Mouse (Mus musculus) liver, embryonic 15.5 days (tissue): ENCODE data around the gene Pgpep1. TPM values are rescaled to one million over a fixed set of nuclear protein-coding genes. Genes with fewer than 3 reads are reported as not detected.

Experiments
- ATAC-seq: fragments of 200-750 bp; cut with Nextera tagmentation; 2 replicates; pipeline ENCODE4 v1.8.0; 2017; ENCODE audit warnings: moderate number of reproducible peaks, mild to moderate bottlenecking, moderate library complexity; ENCODE audit not compliant: insufficient read depth
- H3K27ac ChIP-seq: fragments of 300-500 bp; sonication (generic); replicated peaks from 2 replicates; pipeline ENCODE4 v1.5.1; 2015; ENCODE audit warnings: mild to moderate bottlenecking, inconsistent platforms
- H3K27me3 ChIP-seq: fragments of 300-500 bp; sonication (generic); 2 replicates; pipeline ENCODE4 v1.6.1; 2015; ENCODE audit warnings: mild to moderate bottlenecking, inconsistent platforms
- H3K36me3 ChIP-seq: fragments of 300-500 bp; sonication (generic); replicated peaks from 2 replicates; pipeline ENCODE4 v1.6.1; 2015; ENCODE audit warnings: moderate library complexity, mild to moderate bottlenecking, inconsistent platforms
- H3K4me1 ChIP-seq: fragments of 300-500 bp; sonication (generic); replicated peaks from 2 replicates; pipeline ENCODE4 v1.6.1; 2015; ENCODE audit warnings: inconsistent platforms
- H3K4me2 ChIP-seq: fragments of 300-500 bp; sonication (generic); 2 replicates; pipeline ENCODE4 v1.6.1; 2015; ENCODE audit warnings: moderate library complexity, mild to moderate bottlenecking, inconsistent platforms
- H3K4me3 ChIP-seq: fragments of 300-500 bp; sonication (generic); replicated peaks from 2 replicates; pipeline ENCODE4 v1.5.1; 2015; ENCODE audit warnings: mild to moderate bottlenecking, inconsistent platforms
- H3K9ac ChIP-seq: fragments of 300-500 bp; sonication (generic); 2 replicates; pipeline ENCODE4 v1.6.1; 2015; ENCODE audit warnings: moderate library complexity, mild to moderate bottlenecking, inconsistent platforms
- H3K9me3 ChIP-seq: fragments of 300-500 bp; sonication (generic); replicated peaks from 2 replicates; pipeline ENCODE4 v1.6.1; 2016; ENCODE audit warnings: inconsistent platforms
- WGBS: fragments of 180-500 bp; shearing (Covaris S2); methylation state at CpG from one replicate; pipeline ENCODE4 v1.1.7; 2015; ENCODE audit warnings: mixed read lengths; ENCODE audit not compliant: insufficient replicate concordance; 5-methylcytosine and 5-hydroxymethylcytosine counted together
- polyA plus RNA-seq: library from polyadenylated mRNA; unstranded; fragments of >200 nt; fragmentation: Nextera tagmentation; extraction: Ambion mirVana; gene quantifications from 2 replicates; pipeline ENCODE4 v1.2.1, GENCODE M21; 2015

Pgpep1 gene
- polyA plus RNA-seq, 1 experiment from 2014 or later = 21.7 TPM

DNA sequence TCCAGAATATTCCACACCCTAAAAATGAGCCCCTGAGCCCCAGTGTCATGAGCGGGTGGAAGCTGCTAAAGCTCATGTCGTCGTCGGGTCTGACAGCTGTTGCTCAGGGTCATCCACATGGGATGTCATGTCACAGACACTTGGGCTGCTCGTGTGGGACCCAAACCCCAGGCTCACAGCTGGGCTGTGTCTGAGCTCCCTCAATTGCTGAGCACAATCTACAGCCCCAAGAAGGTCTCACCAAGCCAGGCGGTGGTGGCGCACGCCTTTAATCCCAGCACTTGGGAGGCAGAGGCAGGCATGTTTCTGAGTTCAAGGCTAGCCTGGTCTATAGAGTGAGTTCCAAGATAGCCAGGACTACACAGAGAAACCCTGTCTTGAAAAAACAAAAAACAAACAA is 44.9 kb downstream of the Pgpep1 start:
- Histone ChIP-seq H3K9me3 (no peaks in the 10 kb centered on the region), H3K36me3 (no peaks in the 10 kb centered on the region), H3K4me1 (peaks cover 90% of the 10 kb centered on the region), H3K9ac (no peak overlapping the region), H3K27me3 (no peaks in the 10 kb centered on the region), H3K4me2 (peak overlapping the region; percentile 30; the same call in 1 of the 2 replicates), H3K4me3 (no peak overlapping the region), H3K27ac (peak overlapping the region; percentile 65)
- no peak for ATAC-seq
- 79% methylated on average over 8 of the region's 8 CpGs for WGBS

DNA sequence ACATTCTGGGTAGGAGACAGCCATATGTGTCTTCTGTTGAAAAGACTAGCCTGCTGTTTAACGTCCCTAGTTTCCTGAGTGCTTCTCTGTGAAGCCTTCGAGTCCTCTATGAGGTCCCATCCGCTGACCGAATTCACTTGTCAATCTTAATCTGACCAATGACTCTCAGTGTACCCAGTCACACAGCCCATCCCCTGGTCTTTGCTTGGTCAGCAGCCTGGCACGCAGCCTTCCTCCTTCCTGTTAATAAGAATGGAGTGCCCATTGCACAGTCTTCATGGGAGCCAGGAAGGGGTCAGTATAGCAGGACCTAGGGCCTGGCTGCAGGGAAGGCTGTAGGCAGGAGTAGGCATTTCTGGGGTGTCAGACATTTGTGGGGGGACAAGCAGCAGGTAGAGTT is 45.7 kb downstream of the Pgpep1 start:
- WGBS = 60% methylated on average over 5 of the region's 5 CpGs
- H3K9ac ChIP-seq = no peak overlapping the region

DNA sequence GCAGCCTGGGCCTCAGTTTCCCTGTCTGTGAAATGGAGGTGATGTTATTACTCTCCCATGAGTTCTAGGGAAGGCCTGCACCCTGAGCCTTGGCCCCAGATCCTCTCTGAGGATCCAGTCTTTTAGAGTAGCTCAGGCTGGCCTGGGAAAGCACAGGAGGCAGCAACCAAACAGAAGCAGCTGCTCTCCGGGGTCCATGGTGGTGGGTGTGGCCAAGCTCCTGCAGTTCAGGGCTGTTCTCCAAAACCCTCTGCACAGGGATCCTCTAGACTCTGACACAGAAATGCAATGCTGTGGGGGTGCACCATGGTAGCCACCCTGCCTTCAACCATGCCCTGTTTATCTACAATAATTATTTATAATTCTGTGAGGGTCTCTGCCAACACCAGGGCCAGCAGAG is 46.4 kb downstream of the Pgpep1 start:
- Histone ChIP-seq H3K27me3 (peaks cover 11% of the 10 kb centered on the region), H3K4me1 (peaks cover 93% of the 10 kb centered on the region), H3K9ac (no peak overlapping the region), H3K36me3 (no peaks in the 10 kb centered on the region), H3K4me3 (no peak overlapping the region), H3K27ac (no peak overlapping the region; the same call in 1 of the 2 replicates), H3K9me3 (no peaks in the 10 kb centered on the region), H3K4me2 (no peak overlapping the region)
- WGBS = 9% methylated on average over 1 of the region's 1 CpGs
- ATAC-seq = no peak

More for the DNA sequence above, 45.7 kb downstream of the Pgpep1 start:
- no peaks in the 10 kb centered on the region for H3K36me3 ChIP-seq
- no peak overlapping the region for H3K4me3 ChIP-seq
- H3K27me3 ChIP-seq = peaks cover 4% of the 10 kb centered on the region
- H3K4me1 ChIP-seq = peaks cover 93% of the 10 kb centered on the region
- H3K9me3 ChIP-seq = no peaks in the 10 kb centered on the region
- no peak overlapping the region for H3K4me2 ChIP-seq
- ATAC-seq = no peak
- peak overlapping the region; percentile 65; the same call in 1 of the 2 replicates for H3K27ac ChIP-seq

DNA sequence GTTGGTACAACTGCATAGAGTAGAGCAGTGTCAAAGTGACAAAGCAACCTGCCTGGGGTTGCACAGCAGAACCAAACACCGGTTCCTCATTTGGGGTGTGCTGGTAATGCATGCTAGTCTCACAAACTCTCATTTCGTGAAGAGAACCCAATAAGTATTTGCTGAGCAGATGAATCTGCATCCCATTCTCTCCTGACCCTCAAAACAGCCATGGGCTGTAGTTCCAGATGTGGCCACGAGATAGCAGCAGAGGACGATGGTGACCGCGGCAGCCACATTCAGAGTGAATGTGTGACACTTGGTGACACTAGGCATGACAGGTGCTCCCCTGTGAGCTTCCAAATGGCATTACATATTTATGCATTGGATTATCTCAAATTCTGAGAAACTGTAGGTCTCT is 48.3 kb downstream of the Pgpep1 start:
- Histone ChIP-seq H3K27me3 (peaks cover 16% of the 10 kb centered on the region), H3K9me3 (no peaks in the 10 kb centered on the region), H3K4me3 (peak overlapping the region; percentile 76), H3K4me2 (peak overlapping the region; percentile 100), H3K27ac (peak overlapping the region; percentile 87), H3K4me1 (peaks cover 93% of the 10 kb centered on the region), H3K36me3 (no peaks in the 10 kb centered on the region), H3K9ac (peak overlapping the region; percentile 69)
- ATAC-seq = peak; percentile 30
- under 1% methylated on average over 6 of the region's 6 CpGs for WGBS

DNA sequence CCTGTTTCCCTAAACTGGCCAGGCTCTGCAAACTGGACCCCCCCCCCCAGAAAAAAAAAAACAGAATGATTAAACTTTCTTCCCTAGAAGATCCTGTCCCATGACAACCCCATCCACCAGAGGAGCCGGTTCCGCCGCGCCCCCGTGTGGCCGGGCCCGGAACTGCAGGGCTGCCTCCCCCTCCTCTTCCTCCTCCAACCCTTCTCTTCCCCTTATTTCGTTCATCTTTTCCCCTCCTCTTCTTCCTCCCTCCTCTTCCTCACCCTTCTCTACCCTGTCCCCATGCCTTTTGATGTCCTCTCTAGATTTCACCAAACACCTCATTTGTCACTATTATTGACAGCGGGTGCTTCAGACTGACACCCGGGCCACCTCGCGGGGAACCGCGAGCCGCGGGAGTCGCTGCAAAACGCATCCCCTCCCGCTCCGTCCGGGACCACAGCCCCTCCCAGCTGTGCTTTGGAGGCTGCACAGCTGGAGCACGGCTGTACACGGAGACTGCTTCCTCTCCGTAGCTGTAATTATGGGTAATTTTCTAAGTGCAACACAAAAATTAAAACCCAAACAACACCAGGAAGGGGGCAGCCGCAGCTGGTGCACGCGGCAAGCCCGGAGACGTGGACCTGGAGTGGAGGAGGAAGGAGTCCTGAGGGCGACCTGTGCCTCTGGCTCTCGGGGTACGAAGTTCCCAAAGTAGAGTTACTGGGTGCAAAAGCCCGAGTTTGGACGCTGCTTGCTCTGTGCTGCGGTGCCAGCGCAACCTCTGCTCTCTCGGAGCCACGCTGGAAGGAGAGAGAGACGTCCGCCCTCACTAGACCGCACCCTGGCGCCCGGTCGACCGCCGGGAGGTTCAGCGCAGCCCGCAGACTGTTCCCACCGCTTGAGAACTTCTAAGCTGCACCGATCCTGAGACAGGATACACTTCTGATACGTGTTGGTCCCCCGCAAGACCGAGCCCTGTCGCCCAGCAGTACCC is 49.1 kb downstream of the Pgpep1 start:
- under 1% methylated on average over 54 of the region's 54 CpGs for WGBS
- peaks cover 16% of the 10 kb centered on the region for H3K27me3 ChIP-seq
- H3K9me3 ChIP-seq = no peaks in the 10 kb centered on the region
- peak; percentile 51 for ATAC-seq
- H3K4me2 ChIP-seq = peak overlapping the region; percentile 100
- peaks cover 93% of the 10 kb centered on the region for H3K4me1 ChIP-seq
- peak overlapping the region; percentile 76 for H3K4me3 ChIP-seq
- H3K27ac ChIP-seq = peak overlapping the region; percentile 87
- peak overlapping the region; percentile 69 for H3K9ac ChIP-seq
- no peaks in the 10 kb centered on the region for H3K36me3 ChIP-seq

DNA sequence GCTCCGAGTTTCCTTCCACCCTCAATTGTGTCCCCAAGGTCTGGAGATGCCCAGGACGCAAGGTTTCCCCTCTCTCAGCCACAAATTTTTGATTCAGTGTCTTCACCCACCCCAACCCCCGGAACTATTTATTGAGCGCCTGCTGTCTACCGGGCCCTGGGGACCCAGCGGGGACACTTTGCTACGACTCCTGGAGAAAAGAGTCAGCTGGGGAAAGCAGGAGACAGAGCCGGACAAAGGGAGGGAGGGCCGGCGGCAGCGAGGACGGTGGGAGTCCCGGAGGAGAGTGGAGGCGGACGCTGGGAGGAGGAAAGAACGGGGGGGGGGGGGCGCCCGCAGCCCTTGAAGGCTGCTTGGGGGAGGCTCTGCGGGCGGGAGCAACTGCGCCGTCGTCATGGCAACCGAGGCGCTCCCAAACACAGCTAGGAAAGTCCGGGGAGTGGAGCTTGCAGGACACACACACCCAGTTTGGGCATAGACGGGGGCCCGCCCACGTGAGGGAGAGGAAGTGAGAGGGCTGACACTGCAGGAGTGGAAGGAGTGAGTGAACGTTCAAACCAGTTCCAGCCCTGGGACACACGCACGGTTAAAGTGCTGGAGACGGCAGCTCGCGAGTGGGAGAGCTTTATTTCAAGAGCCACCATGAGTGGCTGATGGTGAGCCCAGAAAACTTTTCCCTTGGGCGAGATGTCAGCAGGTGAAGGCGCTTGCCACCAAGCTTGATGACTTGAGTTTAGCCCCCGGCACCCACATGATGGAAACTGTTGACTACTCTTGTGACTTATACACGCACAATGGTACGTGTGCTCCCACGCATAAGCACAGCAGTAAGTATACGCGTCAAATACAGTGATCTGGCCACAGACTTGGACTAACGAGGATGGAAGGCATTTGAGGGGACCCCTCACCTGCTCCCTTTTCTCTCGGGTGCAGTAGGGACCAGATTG is 50.1 kb downstream of the Pgpep1 start:
- peak overlapping the region; percentile 100 for H3K4me2 ChIP-seq
- WGBS = under 1% methylated on average over 45 of the region's 45 CpGs
- peak overlapping the region; percentile 85 for H3K27ac ChIP-seq
- no peaks in the 10 kb centered on the region for H3K9me3 ChIP-seq
- H3K27me3 ChIP-seq = peaks cover 16% of the 10 kb centered on the region
- ATAC-seq = peak; percentile 51
- H3K36me3 ChIP-seq = no peaks in the 10 kb centered on the region
- H3K4me1 ChIP-seq = peaks cover 90% of the 10 kb centered on the region
- peak overlapping the region; percentile 69 for H3K9ac ChIP-seq
- H3K4me3 ChIP-seq = peak overlapping the region; percentile 76

DNA sequence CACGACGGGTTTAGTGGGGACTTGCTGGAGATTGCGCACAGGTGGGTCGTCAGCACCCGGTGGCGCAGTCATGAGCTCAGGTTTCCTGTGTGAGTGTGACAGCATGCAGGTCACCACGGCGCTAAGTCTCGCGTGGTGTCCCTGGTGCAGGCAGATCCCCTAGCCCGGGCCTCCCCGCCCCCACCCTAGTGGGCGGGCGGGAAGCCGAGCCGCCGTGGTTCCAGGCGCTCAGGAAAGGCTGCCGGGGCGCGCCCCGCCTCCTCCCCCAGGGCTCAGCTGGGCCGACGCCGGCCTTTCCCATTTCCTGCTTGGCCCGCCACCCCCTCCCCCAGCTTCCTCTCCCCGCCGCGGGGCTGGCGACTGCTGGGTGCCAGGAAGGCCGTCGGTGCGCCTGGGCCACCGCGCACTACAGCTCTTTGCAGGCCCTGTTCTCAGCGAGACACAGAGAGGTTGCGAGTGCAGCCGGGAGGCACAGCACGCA is 50.8 kb downstream of the Pgpep1 start:
- Histone ChIP-seq H3K4me3 (peak overlapping the region; percentile 76), H3K4me2 (peak overlapping the region; percentile 100), H3K27ac (peak overlapping the region; percentile 85), H3K9me3 (no peaks in the 10 kb centered on the region), H3K9ac (peak overlapping the region; percentile 69), H3K4me1 (peaks cover 87% of the 10 kb centered on the region), H3K27me3 (peaks cover 16% of the 10 kb centered on the region), H3K36me3 (no peaks in the 10 kb centered on the region)
- under 1% methylated on average over 39 of the region's 39 CpGs for WGBS
- ATAC-seq = peak; percentile 32

DNA sequence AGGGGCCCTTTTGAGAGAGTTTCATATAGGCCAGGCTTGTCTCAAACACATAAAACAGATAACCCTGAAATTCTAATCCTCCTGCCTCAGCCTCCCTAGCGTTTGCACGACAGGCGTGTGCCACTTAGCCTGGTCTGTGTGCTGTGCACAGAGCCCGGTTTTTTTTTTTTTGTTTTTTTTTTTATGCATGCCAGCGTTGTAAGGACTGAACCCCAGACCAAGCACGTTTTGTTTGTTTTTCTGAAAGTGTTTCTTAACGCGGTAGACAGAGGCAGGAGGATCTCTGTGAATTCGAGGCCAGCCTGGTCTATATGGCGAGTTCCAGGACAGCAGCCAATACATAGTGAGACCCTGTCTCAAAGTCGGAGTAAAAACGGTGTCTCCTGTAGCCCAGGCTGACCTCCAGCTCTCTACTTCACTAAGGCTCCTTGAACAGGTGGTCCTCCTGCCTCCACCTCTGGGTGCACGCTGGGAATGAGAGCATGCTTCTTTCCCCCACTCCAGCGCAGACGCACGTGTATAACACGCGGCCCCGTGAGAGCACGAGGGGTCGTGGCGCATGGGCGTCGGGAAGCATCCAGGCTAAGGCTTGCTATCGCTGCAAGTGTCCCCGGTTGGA is 51.3 kb downstream of the Pgpep1 start, which contains the start of gene Ssbp4:
TSS of gene Ssbp4 (minus strand) at position 124 of the 619 bp plus-strand sequence.
- WGBS = 2% methylated on average over 26 of the region's 26 CpGs
- peak within 1 kb of the TSS; percentile 100 for H3K4me2 ChIP-seq
- peak within 1 kb of the TSS; percentile 85 for H3K27ac ChIP-seq
- peak within 1 kb of the TSS; percentile 76 for H3K4me3 ChIP-seq
- H3K36me3 ChIP-seq = no peaks in the 10 kb centered on the region
- H3K9ac ChIP-seq = peak within 1 kb of the TSS; percentile 74
- no peaks in the 10 kb centered on the region for H3K9me3 ChIP-seq
- no peak for ATAC-seq
- peaks cover 85% of the 10 kb centered on the region for H3K4me1 ChIP-seq
- H3K27me3 ChIP-seq = peaks cover 16% of the 10 kb centered on the region

DNA sequence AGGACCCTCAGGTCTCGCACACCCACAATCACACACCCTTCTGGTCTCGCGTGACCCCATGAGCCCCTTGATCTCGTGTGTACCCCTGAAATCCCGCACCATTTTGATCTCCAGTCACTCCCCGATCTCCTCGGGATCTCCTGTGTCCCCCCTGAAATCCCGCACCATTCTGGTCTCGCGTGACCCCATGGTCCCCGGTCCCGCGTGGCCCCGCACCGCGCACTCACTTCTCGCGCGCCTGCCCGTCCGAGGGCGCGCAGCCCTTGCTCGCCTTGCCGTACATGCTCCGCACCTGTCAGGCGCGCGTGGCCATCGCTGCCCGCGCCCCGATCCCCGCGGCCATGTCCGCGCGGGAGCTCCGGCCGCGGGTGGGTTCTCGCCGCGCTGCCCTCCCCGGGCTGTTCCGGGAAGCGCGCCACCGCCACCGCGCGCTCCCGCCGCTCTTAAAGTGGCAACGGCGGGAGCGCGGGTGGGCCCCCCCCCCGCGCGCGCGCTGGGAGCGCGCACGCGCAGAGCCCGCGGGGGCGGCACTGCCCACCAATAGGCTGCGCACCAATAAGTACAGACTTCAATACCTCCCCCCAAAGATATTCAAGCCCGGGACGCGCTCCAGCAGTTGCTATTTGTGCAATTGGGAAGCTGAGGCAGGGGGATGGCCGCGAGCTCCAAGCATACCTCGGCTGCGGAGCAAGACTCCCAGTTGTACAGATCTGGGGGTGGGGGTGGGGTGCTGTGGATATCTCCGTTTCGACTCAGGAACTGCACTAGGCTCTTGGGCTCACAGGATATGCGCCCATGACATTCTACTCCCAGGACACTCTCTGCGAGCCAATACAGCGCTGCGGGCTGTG is 52.1 kb downstream of the Pgpep1 start:
- peaks cover 16% of the 10 kb centered on the region for H3K27me3 ChIP-seq
- peak overlapping the region; percentile 85 for H3K27ac ChIP-seq
- peak overlapping the region; percentile 76 for H3K4me3 ChIP-seq
- H3K36me3 ChIP-seq = peaks cover under 1% of the 10 kb centered on the region; the same call in 1 of the 2 replicates
- WGBS = under 1% methylated on average over 84 of the region's 84 CpGs
- H3K4me2 ChIP-seq = peak overlapping the region; percentile 100
- ATAC-seq = peak; percentile 3; the same call in 1 of the 2 replicates
- no peaks in the 10 kb centered on the region for H3K9me3 ChIP-seq
- H3K9ac ChIP-seq = peak overlapping the region; percentile 74
- peaks cover 81% of the 10 kb centered on the region for H3K4me1 ChIP-seq

DNA sequence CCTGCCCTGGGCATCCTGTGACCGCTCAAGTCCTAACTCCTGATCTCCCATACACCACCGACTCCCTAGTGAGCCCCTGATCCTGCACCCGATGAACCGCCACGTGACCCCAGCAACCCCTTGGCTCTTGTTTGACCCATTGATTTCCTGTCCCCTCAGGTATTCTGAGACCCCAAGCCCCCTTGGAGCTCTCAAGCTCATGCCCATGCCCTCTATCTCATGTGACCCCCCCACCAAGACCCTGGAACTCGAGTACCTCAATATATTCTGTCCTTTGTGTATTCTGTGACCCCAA is 52.6 kb downstream of the Pgpep1 start:
- peak overlapping the region; percentile 76 for H3K4me3 ChIP-seq
- H3K4me1 ChIP-seq = peaks cover 81% of the 10 kb centered on the region
- 10% methylated on average over 6 of the region's 6 CpGs for WGBS
- H3K9me3 ChIP-seq = no peaks in the 10 kb centered on the region
- peak overlapping the region; percentile 100 for H3K4me2 ChIP-seq
- peak overlapping the region; percentile 85 for H3K27ac ChIP-seq
- peaks cover 6% of the 10 kb centered on the region; the same call in 1 of the 2 replicates for H3K36me3 ChIP-seq
- peak overlapping the region; percentile 74 for H3K9ac ChIP-seq
- ATAC-seq = no peak
- H3K27me3 ChIP-seq = peaks cover 16% of the 10 kb centered on the region
